Mouse (Mus musculus) retina, postnatal 1 day (tissue): Measurements from ENCODE around the gene Clmp.

Experiments used
- DNase-seq: peaks from one replicate; pipeline ENCODE4 v3.0.0-alpha.2; 2012

The Clmp gene

GRCm38 (mm10) chr9:40685801-40686420, at the start of gene Clmp:
TSS of gene Clmp (plus strand) at chr9:40685962.
- peak; percentile 55 for DNase-seq

GRCm38 (mm10) chr9:40636054-40636453, 49.7 kb upstream of the Clmp start:
- peak; percentile 71 for DNase-seq

- no peak for DNase-seq
These were observed 47.9 kb upstream of the Clmp start for GRCm38 (mm10) chr9:40637705-40638393.

- DNase-seq = peak; percentile 82
These were observed 47.2 kb upstream of the Clmp start for GRCm38 (mm10) chr9:40638394-40639049.

GRCm38 (mm10) chr9:40639536-40640187, 46.1 kb upstream of the Clmp start:
- DNase-seq = no peak

- no peak for DNase-seq
These were observed 44.4 kb upstream of the Clmp start for GRCm38 (mm10) chr9:40641318-40641717.

GRCm38 (mm10) chr9:40642470-40643220, 43.1 kb upstream of the Clmp start:
- DNase-seq = peak; percentile 35

- no peak for DNase-seq
These were observed 36.3 kb upstream of the Clmp start for GRCm38 (mm10) chr9:40649444-40649843.

GRCm38 (mm10) chr9:40649983-40650382, 35.8 kb upstream of the Clmp start:
- no peak for DNase-seq

- no peak for DNase-seq
These were observed 34.4 kb upstream of the Clmp start for GRCm38 (mm10) chr9:40651239-40651859.

- DNase-seq = no peak
These were observed 33.0 kb upstream of the Clmp start for GRCm38 (mm10) chr9:40652757-40653156.

GRCm38 (mm10) chr9:40666190-40666803, 19.5 kb upstream of the Clmp start:
- no peak for DNase-seq

GRCm38 (mm10) chr9:40670313-40670712, 15.4 kb upstream of the Clmp start, which contains the start of gene Gm21915:
TSS of gene Gm21915 (plus strand) at chr9:40670613.
- DNase-seq = no peak

- DNase-seq = peak; percentile 32
These were observed 14.3 kb upstream of the Clmp start for GRCm38 (mm10) chr9:40671323-40671930.

GRCm38 (mm10) chr9:40675203-40675958, 10.4 kb upstream of the Clmp start:
- DNase-seq = no peak

GRCm38 (mm10) chr9:40678653-40679052, 7.1 kb upstream of the Clmp start:
- no peak for DNase-seq

GRCm38 (mm10) chr9:40686421-40686899, 698 bp downstream of the Clmp start:
- DNase-seq = peak; percentile 42

GRCm38 (mm10) chr9:40687053-40687452, 1.3 kb downstream of the Clmp start:
- no peak for DNase-seq

GRCm38 (mm10) chr9:40687553-40687952, 1.8 kb downstream of the Clmp start:
- DNase-seq = no peak

- DNase-seq = no peak
These were observed 4.7 kb downstream of the Clmp start for GRCm38 (mm10) chr9:40690511-40690910.
